Mouse (Mus musculus) CH12.LX (cell line): Measurements from ENCODE around the gene Ttc16. TPM values are rescaled to one million over a fixed set of nuclear protein-coding genes. Genes with fewer than 3 reads are reported as not detected.

Experiments
- DNase-seq: peaks from one replicate; pipeline ENCODE4 v3.0.0-alpha.2; 2013; ENCODE audit errors: extremely low read depth
- H3K27ac ChIP-seq: 2 replicates; pipeline ENCODE4 v1.5.1; 2012; ENCODE audit warnings: low read depth, mild to moderate bottlenecking, control low read depth, moderate library complexity; ENCODE audit not compliant: insufficient read depth
- H3K27me3 ChIP-seq: replicated peaks from 2 replicates; pipeline ENCODE3; 2012; ENCODE audit warnings: inconsistent platforms
- H3K36me3 ChIP-seq, 2 experiments: replicated peaks in 1 of 2; 2 replicates each; pipeline versions ENCODE3 to v1.6.1; 2012; ENCODE audit warnings: inconsistent platforms in 1 of 2, low read length in 1 of 2, mild to moderate bottlenecking in 1 of 2, mixed read lengths in 1 of 2, moderate library complexity in 1 of 2; ENCODE audit not compliant: control insufficient read depth in 1 of 2, insufficient read depth in 1 of 2
- H3K4me1 ChIP-seq, 2 experiments: 2 replicates each; pipeline ENCODE4 v1.6.1; 2012; ENCODE audit warnings: inconsistent platforms in 1 of 2, moderate library complexity in 1 of 2; ENCODE audit not compliant: insufficient read depth in 2 of 2, control insufficient read depth in 1 of 2
- H3K4me2 ChIP-seq: 2 replicates; pipeline ENCODE4 v1.6.1; 2012; ENCODE audit warnings: low read depth, mild to moderate bottlenecking, control low read depth; ENCODE audit not compliant: poor library complexity, insufficient read depth, severe bottlenecking
- H3K4me3 ChIP-seq, 3 experiments: fragments of 150-350 bp in 1 of 3; sonication (generic) in 1 of 3; replicated peaks in 1 of 3; 2 replicates each; pipeline versions ENCODE3 to v1.5.1; 2011 to 2012; ENCODE audit warnings: low read depth in 2 of 3, low read length in 2 of 3, mild to moderate bottlenecking in 2 of 3, moderate library complexity in 2 of 3, control low read depth in 1 of 3, improper control_type of control experiment in 1 of 3, inconsistent platforms in 1 of 3, mixed read lengths in 1 of 3; ENCODE audit not compliant: poor library complexity in 1 of 3
- H3K79me2 ChIP-seq: replicated peaks from 2 replicates; pipeline ENCODE4 v1.6.1; 2012; ENCODE audit warnings: mild to moderate bottlenecking, moderate library complexity; ENCODE audit not compliant: control insufficient read depth, poor library complexity, insufficient read depth, severe bottlenecking; ENCODE audit errors: extremely low read depth
- H3K9ac ChIP-seq: 2 replicates; pipeline ENCODE4 v1.6.1; 2012; ENCODE audit warnings: low read depth, mild to moderate bottlenecking, control low read depth, moderate library complexity; ENCODE audit not compliant: insufficient read depth
- H3K9me3 ChIP-seq: replicated peaks from 2 replicates; pipeline ENCODE3; 2012; ENCODE audit warnings: low read length, inconsistent platforms, mixed read lengths
- CHD2 ChIP-seq: IDR thresholded peaks from 2 replicates; pipeline ENCODE4 v1.6.1; 2011; ENCODE audit warnings: low read length, improper control_type of control experiment
- CTCF ChIP-seq, 2 experiments: IDR thresholded peaks in 1 of 2; conservative IDR thresholded peaks in 1 of 2; 2 replicates each; pipeline ENCODE4 v1.5.1; 2011 to 2012; ENCODE audit warnings: low read depth in 2 of 2, low read length in 2 of 2, improper control_type of control experiment in 1 of 2, inconsistent platforms in 1 of 2, mild to moderate bottlenecking in 1 of 2, moderate library complexity in 1 of 2
- E2F4 ChIP-seq: IDR thresholded peaks from 2 replicates; pipeline ENCODE4 v1.6.1; 2011; ENCODE audit warnings: low read depth, low read length, improper control_type of control experiment; ENCODE audit not compliant: insufficient replicate concordance
- ELF1 ChIP-seq: IDR thresholded peaks from 2 replicates; pipeline ENCODE4 v1.6.1; 2014; ENCODE audit warnings: low read depth, mild to moderate bottlenecking, inconsistent platforms, low read length, improper control_type of control experiment
- GABPA ChIP-seq: IDR thresholded peaks from 2 replicates; pipeline ENCODE4 v1.6.1; 2012; ENCODE audit warnings: low read depth, low read length, improper control_type of control experiment, inconsistent platforms; ENCODE audit not compliant: insufficient replicate concordance
- HCFC1 ChIP-seq: IDR thresholded peaks from 2 replicates; pipeline ENCODE4 v1.6.1; 2012; ENCODE audit warnings: low read depth, mild to moderate bottlenecking, inconsistent platforms, low read length, improper control_type of control experiment
- IRF4 ChIP-seq: IDR thresholded peaks from 2 replicates; pipeline ENCODE4 v1.6.1; 2014; ENCODE audit warnings: low read depth, mild to moderate bottlenecking, inconsistent platforms, low read length, improper control_type of control experiment
- JUND ChIP-seq: conservative IDR thresholded peaks from 2 replicates; pipeline ENCODE4 v1.6.1; 2011; ENCODE audit warnings: low read depth, low read length, improper control_type of control experiment
- KAT2A ChIP-seq: IDR thresholded peaks from 2 replicates; pipeline ENCODE4 v1.6.1; 2012; ENCODE audit warnings: low read length, improper control_type of control experiment, inconsistent platforms; ENCODE audit not compliant: insufficient replicate concordance
- MAX ChIP-seq: IDR thresholded peaks from 2 replicates; pipeline ENCODE4 v1.6.1; 2011; ENCODE audit warnings: low read length, improper control_type of control experiment
- MAZ ChIP-seq: IDR thresholded peaks from 2 replicates; pipeline ENCODE4 v1.6.1; 2012; ENCODE audit warnings: low read depth, mild to moderate bottlenecking, inconsistent platforms, low read length, improper control_type of control experiment, moderate library complexity
- MXI1 ChIP-seq: IDR thresholded peaks from 2 replicates; pipeline ENCODE4 v1.6.1; 2011; ENCODE audit warnings: mild to moderate bottlenecking, low read depth, low read length, improper control_type of control experiment
- NELFE ChIP-seq: IDR thresholded peaks from 2 replicates; pipeline ENCODE4 v1.6.1; 2011; ENCODE audit warnings: low read depth, low read length, improper control_type of control experiment
- PAX5 ChIP-seq: IDR thresholded peaks from 2 replicates; pipeline ENCODE4 v1.6.1; 2012; ENCODE audit warnings: low read length, inconsistent platforms, mixed read lengths
- POLR2A ChIP-seq: IDR thresholded peaks from 2 replicates; pipeline ENCODE4 v1.6.1; 2011; ENCODE audit warnings: low read depth, mild to moderate bottlenecking, improper control_type of control experiment, low read length
- RCOR1 ChIP-seq: conservative IDR thresholded peaks from 2 replicates; pipeline ENCODE4 v1.6.1; 2012; ENCODE audit warnings: low read depth, mild to moderate bottlenecking, inconsistent platforms, low read length, improper control_type of control experiment
- SIN3A ChIP-seq: IDR thresholded peaks from 2 replicates; pipeline ENCODE4 v1.6.1; 2012; ENCODE audit warnings: low read length, improper control_type of control experiment, inconsistent platforms
- SMC3 ChIP-seq: IDR thresholded peaks from 2 replicates; pipeline ENCODE4 v1.6.1; 2011; ENCODE audit warnings: low read depth, low read length, improper control_type of control experiment
- TBP ChIP-seq: conservative IDR thresholded peaks from 2 replicates; pipeline ENCODE4 v1.6.1; 2011; ENCODE audit warnings: low read depth, low read length, improper control_type of control experiment
- TCF12 ChIP-seq: IDR thresholded peaks from 2 replicates; pipeline ENCODE4 v1.6.1; 2014; ENCODE audit warnings: low read depth, mild to moderate bottlenecking, inconsistent platforms, low read length, improper control_type of control experiment
- UBTF ChIP-seq: IDR thresholded peaks from 2 replicates; pipeline ENCODE4 v1.6.1; 2012; ENCODE audit warnings: low read depth, mild to moderate bottlenecking, inconsistent platforms, low read length, improper control_type of control experiment, moderate library complexity
- USF1 ChIP-seq: IDR thresholded peaks from 2 replicates; pipeline ENCODE4 v1.6.1; 2014; ENCODE audit warnings: low read depth, mild to moderate bottlenecking, inconsistent platforms, low read length, improper control_type of control experiment
- dilution Hi-C: fragments of 300-500 bp; cut with MboI; formaldehyde crosslinking; loops from 2 replicates; pipeline ENCODE4 v1.14.3; 2020; ENCODE audit warnings: low sequenced_read_pairs; ENCODE audit not compliant: extremely low pct_unique_long_range_greater_than_20kb, extremely low pct_ligation_motif_present
- in situ Hi-C: fragments of 300-500 bp; cut with MboI; formaldehyde crosslinking; loops from 3 replicates; pipeline ENCODE4 v1.14.3; 2019; ENCODE audit warnings: low sequenced_read_pairs, low pct_ligation_motif_present, low pct_unique_long_range_greater_than_20kb, mixed read lengths
- polyA plus RNA-seq: library from polyadenylated mRNA; unstranded; fragments of >175 nt; gene quantifications from 2 replicates; pipeline ENCODE4 v1.2.1, GENCODE M21; 2012; ENCODE audit warnings: low read depth; ENCODE audit not compliant: insufficient read length
- total RNA-seq, 2 experiments: library from RNA; depleted of rRNA; stranded (reverse); fragments of 300-350 nt in 1 of 2; fragments of >200 nt in 1 of 2; gene quantifications; 2 replicates each; pipeline ENCODE4 v1.2.3; 2012 to 2014

Ttc16 gene
- total and polyA plus RNA-seq, 3 experiments: 0.11 to 0.81 (median 0.24) TPM

DNA sequence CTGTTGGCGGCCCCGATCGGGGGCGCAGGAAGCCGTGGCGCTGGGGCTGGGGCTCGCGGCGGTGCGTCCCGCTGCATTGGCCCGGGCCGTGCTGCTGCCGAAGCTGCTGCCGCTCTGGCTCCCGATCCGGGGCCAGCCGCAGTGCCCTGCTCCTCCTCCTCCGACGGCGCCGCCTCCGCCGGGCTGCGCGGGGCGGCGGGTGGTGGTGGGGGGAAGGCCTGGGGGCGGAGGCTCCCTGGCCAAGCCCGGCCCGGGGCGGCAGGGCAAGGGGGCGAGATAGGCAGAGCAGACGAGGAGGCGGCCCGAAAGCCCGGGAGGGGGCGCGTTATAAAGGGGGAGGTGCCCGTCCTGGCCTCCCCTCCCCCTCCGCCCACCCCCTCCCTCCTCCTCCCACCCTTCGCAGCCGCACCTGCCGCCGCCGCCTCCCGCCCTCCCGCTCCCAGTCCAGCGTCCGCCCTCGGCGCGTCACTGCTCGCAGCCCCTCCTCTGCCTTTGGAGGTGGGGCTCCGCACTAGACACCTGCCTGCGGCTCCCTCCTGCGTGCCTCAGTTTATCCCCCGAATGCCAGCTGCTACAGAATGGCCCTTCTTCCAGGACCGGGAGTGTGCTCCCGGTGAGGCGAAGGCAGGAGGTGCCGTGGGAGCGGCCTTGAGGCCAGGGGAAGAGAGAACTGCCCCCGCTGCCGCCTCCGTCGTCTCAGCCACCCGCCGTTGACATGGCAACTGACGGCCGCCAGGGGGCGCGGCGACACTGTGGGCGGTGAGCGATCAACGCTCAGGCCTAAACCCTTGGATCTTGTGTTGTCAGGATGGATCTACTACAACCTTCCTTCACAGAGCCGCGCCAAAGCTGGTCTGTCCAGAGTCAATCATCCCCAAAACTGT is 62.3 kb downstream of the Ttc16 start, which contains the start of gene Cdk9 (continued):
- TF ChIP-seq RCOR1 (no peak), USF1 (no peak), CHD2 (0 out of 2 replicates have a peak, but pooled peaks have one; percentile 12), HCFC1 (peak; percentile 31), SMC3 (peak; percentile 98), TBP (no peak), MAZ (no peak), GABPA (no peak), NELFE (peak; percentile 46; the same call in 1 of the 2 replicates), E2F4 (no peak), UBTF (no peak), MAX (no peak), IRF4 (peak; percentile 53; the same call in 1 of the 2 replicates)

DNA sequence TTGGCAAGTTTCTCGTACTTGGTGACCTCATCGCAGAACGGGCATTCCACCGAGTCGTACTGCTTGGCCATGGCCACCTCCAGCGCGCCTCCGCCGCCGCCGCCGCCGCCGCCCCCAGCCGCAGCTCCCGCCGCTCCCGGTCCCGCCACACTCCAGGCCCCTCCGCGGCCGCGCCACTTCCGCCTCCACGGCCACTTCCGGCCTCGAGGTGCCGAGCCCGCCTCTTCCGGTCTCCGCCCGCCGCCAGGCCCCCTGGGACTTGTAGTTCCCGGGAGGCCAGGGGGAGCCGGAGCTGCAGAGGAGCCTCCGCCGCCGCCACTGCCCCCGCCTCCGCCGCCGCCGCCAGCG is 62.9 kb downstream of the Ttc16 start:
- Histone ChIP-seq H3K4me3 (peak overlapping the region; percentile 82 to 87 (median 84)), H3K79me2 (peaks cover 48% of the 10 kb centered on the region), H3K27ac (peak overlapping the region; percentile 77), H3K4me1 (peaks cover 27 to 50% of the 10 kb centered on the region in 2 experiments), H3K9me3 (peaks cover 6% of the 10 kb centered on the region), H3K36me3 (peaks cover 27 to 39% of the 10 kb centered on the region in 2 experiments), H3K27me3 (no peaks in the 10 kb centered on the region), H3K4me2 (no peak overlapping the region), H3K9ac (peak overlapping the region; percentile 82)
- peak; percentile 89 for DNase-seq
- peak; percentile 12; the same call in 1 of the 2 replicates for TF ChIP-seq USF1
- TF ChIP-seq TCF12: peak; percentile 56; the same call in 1 of the 2 replicates
- no peak for TF ChIP-seq JUND
- peak; percentile 63; the same call in 1 of the 2 replicates for TF ChIP-seq GABPA
- TF ChIP-seq HCFC1: peak; percentile 91
- TF ChIP-seq ELF1: peak; percentile 97
- peak; percentile 75 for TF ChIP-seq MXI1
- peak; percentile 61; the same call in 1 of the 2 replicates for TF ChIP-seq POLR2A
- TF ChIP-seq CTCF (conservative IDR thresholded peaks at IDR 0.05 in 1 of 2, IDR thresholded peaks at IDR 0.05 in 1 of 2; ENCODE audit: low read depth in 2 of 2, low read length in 2 of 2): no peak
- peak; percentile 97 for TF ChIP-seq KAT2A
- no peak for TF ChIP-seq UBTF
- TF ChIP-seq SIN3A: peak; percentile 90; the same call in 1 of the 2 replicates
- TF ChIP-seq PAX5: no peak
- dilution Hi-C loops (no loop called here), in situ Hi-C loops (loop anchor here (5.0 kb wide), 1 partner anchor 45 kb away; the partner anchor contains the start of gene Tor2a)
